Mouse (Mus musculus): ENCODE results near the gene Pawr.

DNA sequence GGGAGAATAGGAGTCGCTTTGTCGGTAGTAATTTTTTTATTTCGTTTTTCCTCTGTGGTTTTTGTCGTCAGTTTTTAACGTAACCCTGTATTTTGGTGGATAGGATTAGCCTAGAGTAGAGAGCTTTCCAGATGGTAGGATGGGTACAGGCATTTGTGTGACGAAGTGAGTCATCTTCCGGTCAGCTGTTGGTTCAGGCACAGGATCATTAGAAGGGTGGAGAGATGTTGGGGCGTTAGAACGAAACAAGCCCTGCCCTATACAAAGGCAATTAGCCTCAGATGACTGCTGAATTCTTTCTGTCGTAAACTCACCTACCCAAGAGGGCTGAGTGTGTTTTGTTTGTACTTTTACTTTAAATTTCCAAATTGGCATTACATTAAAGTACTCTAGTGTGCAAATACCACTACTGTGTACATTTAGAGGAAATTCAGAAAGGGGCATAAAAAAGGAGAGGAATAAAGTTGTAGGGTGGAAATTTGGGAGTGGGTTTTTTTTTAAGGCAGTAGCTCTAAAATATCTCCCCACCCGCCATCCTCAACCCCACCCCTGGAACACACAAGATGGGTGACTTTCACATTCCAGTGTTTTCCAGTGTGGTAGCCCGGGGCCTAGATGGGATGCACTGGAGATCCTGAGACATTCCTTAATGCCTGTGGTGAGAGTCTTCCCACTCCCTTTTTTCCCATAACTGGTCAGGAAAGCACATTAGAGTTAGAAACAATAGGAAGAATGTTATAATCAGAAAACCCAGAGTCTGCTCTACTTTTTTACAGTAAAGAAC is 40.0 kb upstream of the Pawr start:
- no peak for TF ChIP-seq EP300 (IDR thresholded peaks at IDR 0.05; ENCODE audit: low read depth)
- no peak for TF ChIP-seq CTCF (IDR thresholded peaks at IDR 0.05; ENCODE audit: low read depth)

All from heart, postnatal 0 days (tissue).